ENCODE assay signal across 19 mouse cellular contexts in the genomic region with DNA sequence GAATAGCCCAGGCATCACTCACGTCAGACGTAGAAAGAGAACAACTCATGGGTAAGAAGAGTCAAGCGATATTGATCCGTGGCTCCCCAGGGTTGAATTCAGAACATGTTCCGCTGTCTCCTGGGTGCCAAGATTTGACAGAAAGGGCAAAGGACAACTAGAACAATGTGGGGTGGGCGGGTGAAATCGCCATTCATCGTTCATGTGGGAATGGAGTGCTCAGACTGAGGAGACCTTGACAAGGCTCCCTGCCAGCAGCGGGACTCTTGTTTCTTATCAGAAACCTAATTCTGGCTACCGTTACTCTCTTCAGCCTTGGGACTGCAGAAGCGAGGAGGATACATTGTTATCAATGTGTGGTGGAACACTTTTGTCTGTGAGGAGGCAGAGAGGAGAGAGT. TPM values are rescaled to one million over a fixed set of nuclear protein-coding genes. Genes with fewer than 3 reads are reported as not detected.
DNase-seq lines count a peak whose midpoint lies in the region; ATAC-seq lines count a peak whose summit lies in the region.
"Had no signal": no experiment of that assay in that cellular context is flagged by ENCODE, and none has a peak within 500 bp of the region (broad histone marks: within the 10 kb centered on the region; RNA-seq: fewer than 3 reads in every experiment).

No protein-coding gene starts in this region.

- H3K36me3 ChIP-seq in heart, embryonic 11.5 days (ENCODE audit: control insufficient read depth, insufficient read depth, low read length): no peaks in the 10 kb centered on the region
- no peaks in the 10 kb centered on the region for H3K36me3 ChIP-seq in midbrain, embryonic 11.5 days (ENCODE audit: control insufficient read depth, insufficient read depth, low read length)
- H3K36me3 ChIP-seq in midbrain, embryonic 15.5 days (replicated peaks): no peaks in the 10 kb centered on the region
- H3K36me3 ChIP-seq: embryonic facial prominence, embryonic 15.5 days; hindbrain, embryonic 15.5 days; limb, embryonic 10.5 days; lung, embryonic 15.5 days had no signal

- peaks cover 4% of the 10 kb centered on the region; the same call in 1 of the 2 replicates for H3K4me1 ChIP-seq in heart, embryonic 11.5 days (ENCODE audit: control insufficient read depth, insufficient read depth, low read length)
- peaks cover 2% of the 10 kb centered on the region; the same call in 1 of the 2 replicates for H3K4me1 ChIP-seq in midbrain, embryonic 11.5 days (ENCODE audit: control insufficient read depth, insufficient read depth, low read length)
- peaks cover 3% of the 10 kb centered on the region for H3K4me1 ChIP-seq in midbrain, embryonic 15.5 days
- H3K4me1 ChIP-seq: lung, embryonic 15.5 days had no signal

- no peak for DNase-seq in heart, postnatal 10 days
- peak; percentile 92 for DNase-seq in midbrain, embryonic 11.5 days (ENCODE audit: low spot score, missing footprints)
- DNase-seq in embryo, embryonic 9.5 days (ENCODE audit: extremely low spot score): peak; percentile 55
- peak; percentile 80 for DNase-seq in testis, postnatal 10 days (ENCODE audit: low spot score)
- no peak for DNase-seq in spleen, adult 12 weeks (ENCODE audit: low spot score)
- DNase-seq in thymus, postnatal 14 days: no peak
- DNase-seq: B cell, adult 2 months; cerebellum, postnatal 14 days; kidney, adult 8-10 months had no signal

- peak overlapping the region; percentile 35; the same call in 1 of the 2 replicates for H3K27ac ChIP-seq in heart, embryonic 11.5 days (ENCODE audit: low read depth, low read length)
- H3K27ac ChIP-seq in midbrain, embryonic 11.5 days (ENCODE audit: low read depth, low read length): no peak overlapping the region
- H3K27ac ChIP-seq in midbrain, embryonic 15.5 days: no peak overlapping the region
- H3K27ac ChIP-seq: embryonic facial prominence, embryonic 15.5 days; forebrain, embryonic 13.5 days; hindbrain, embryonic 15.5 days; limb, embryonic 10.5 days; lung, embryonic 15.5 days had no signal

- intact Hi-C loops in heart, postnatal 10 days (cut with DNase I): no loop called here

- no peaks in the 10 kb centered on the region for H3K9me3 ChIP-seq in heart, embryonic 11.5 days (replicated peaks; ENCODE audit: control insufficient read depth, low read length)
- H3K9me3 ChIP-seq in midbrain, embryonic 11.5 days (ENCODE audit: control insufficient read depth, low read length): no peaks in the 10 kb centered on the region
- H3K9me3 ChIP-seq in midbrain, embryonic 15.5 days: no peaks in the 10 kb centered on the region
- H3K9me3 ChIP-seq: embryonic facial prominence, embryonic 15.5 days; forebrain, embryonic 13.5 days; hindbrain, embryonic 15.5 days; limb, embryonic 10.5 days; lung, embryonic 15.5 days had no signal

- 0 out of 2 replicates have a peak overlapping the region, but pooled peaks have one; percentile 28 for H3K9ac ChIP-seq in heart, embryonic 11.5 days (ENCODE audit: low read depth, low read length)
- no peak overlapping the region for H3K9ac ChIP-seq in midbrain, embryonic 11.5 days (ENCODE audit: low read length)
- no peak overlapping the region for H3K9ac ChIP-seq in midbrain, embryonic 15.5 days
- H3K9ac ChIP-seq: embryonic facial prominence, embryonic 15.5 days; forebrain, embryonic 13.5 days; hindbrain, embryonic 15.5 days; lung, embryonic 15.5 days had no signal

- WGBS in heart, embryonic 11.5 days (ENCODE audit: insufficient replicate concordance): 28% methylated on average over 11 of the region's 11 CpGs
- WGBS in midbrain, embryonic 11.5 days: 18% methylated on average over 11 of the region's 11 CpGs
- WGBS in midbrain, embryonic 15.5 days: 26% methylated on average over 11 of the region's 11 CpGs

- no peaks in the 10 kb centered on the region for H3K27me3 ChIP-seq in heart, embryonic 11.5 days (ENCODE audit: control insufficient read depth, insufficient read depth, low read length)
- H3K27me3 ChIP-seq in midbrain, embryonic 11.5 days (ENCODE audit: control insufficient read depth, insufficient read depth, low read length): peaks cover 39% of the 10 kb centered on the region
- H3K27me3 ChIP-seq in midbrain, embryonic 15.5 days (replicated peaks): peaks cover 25% of the 10 kb centered on the region
- H3K27me3 ChIP-seq: embryonic facial prominence, embryonic 15.5 days; lung, embryonic 15.5 days had no signal

- no peak for ATAC-seq in heart, embryonic 11.5 days (replicated peaks; ENCODE audit: insufficient number of reproducible peaks, low FRiP score, low TSS enrichment)
- ATAC-seq in midbrain, embryonic 11.5 days (ENCODE audit: low FRiP score): peak; percentile 19; the same call in 1 of the 2 replicates
- ATAC-seq in midbrain, embryonic 15.5 days (replicated peaks): no peak
- ATAC-seq: forebrain, embryonic 13.5 days had no signal

- peak overlapping the region; percentile 49 for H3K4me2 ChIP-seq in heart, embryonic 11.5 days
- H3K4me2 ChIP-seq in midbrain, embryonic 11.5 days: peak overlapping the region; percentile 4; the same call in 1 of the 2 replicates
- no peak overlapping the region for H3K4me2 ChIP-seq in midbrain, embryonic 15.5 days
- H3K4me2 ChIP-seq: embryonic facial prominence, embryonic 15.5 days; forebrain, embryonic 13.5 days; hindbrain, embryonic 15.5 days; lung, embryonic 15.5 days had no signal

- H3K4me3 ChIP-seq in heart, embryonic 11.5 days (ENCODE audit: low read depth, low read length): peak overlapping the region; percentile 10; the same call in 1 of the 2 replicates
- H3K4me3 ChIP-seq in midbrain, embryonic 11.5 days (ENCODE audit: low read depth, low read length): no peak overlapping the region
- no peak overlapping the region for H3K4me3 ChIP-seq in midbrain, embryonic 15.5 days
- H3K4me3 ChIP-seq: embryonic facial prominence, embryonic 15.5 days; forebrain, embryonic 13.5 days; hindbrain, embryonic 15.5 days; limb, embryonic 10.5 days; lung, embryonic 15.5 days; megakaryocyte, embryonic 14.5 days had no signal

RNA-seq across cellular contexts. Expression of a gene that starts 35.3 kb away (rescaled TPM):
- 1,564 and 1,695 TPM in 2 replicates for polyA plus RNA-seq in heart, embryonic 11.5 days (2014; fragmentation: Nextera tagmentation; extraction: Ambion mirVana)
- 1,000 to 10,000 TPM; 3,766 to 3,984 TPM for total RNA-seq in heart, postnatal 10 days (2021)
- 477 and 504 TPM in 2 replicates for polyA plus RNA-seq in midbrain, embryonic 11.5 days (2014; fragmentation: Nextera tagmentation; extraction: Ambion mirVana)
- polyA plus RNA-seq in midbrain, embryonic 15.5 days (2015; fragmentation: Nextera tagmentation; extraction: Ambion mirVana): 811 and 847 TPM in 2 replicates

RNA-seq across cellular contexts. Expression of a gene that starts 48.1 kb away (rescaled TPM):
- not detected in 2 replicates for polyA plus RNA-seq in heart, embryonic 11.5 days (2014; fragmentation: Nextera tagmentation; extraction: Ambion mirVana)
- total RNA-seq in heart, postnatal 10 days (2021): not detected
- 48.9 and 49.0 TPM in 2 replicates for polyA plus RNA-seq in midbrain, embryonic 11.5 days (2014; fragmentation: Nextera tagmentation; extraction: Ambion mirVana)
- 5.4 and 5.8 TPM in 2 replicates for polyA plus RNA-seq in midbrain, embryonic 15.5 days (2015; fragmentation: Nextera tagmentation; extraction: Ambion mirVana)
- total RNA-seq: ES-E14; layer of hippocampus, adult 8-10 months had no signal
- polyA plus RNA-seq: limb, embryonic 10.5 days; lung, embryonic 15.5 days had no signal

Comparison
In these comparisons a context has a peak if more than half of its experiments do, and no peak if none do; other contexts are left out.
1. DNase-seq: peak in midbrain, embryonic 11.5 days (single experiment), embryo, embryonic 9.5 days (single experiment) and testis, postnatal 10 days (single experiment); none in heart, postnatal 10 days (0 of 2), spleen, adult 12 weeks (single experiment) and thymus, postnatal 14 days (single experiment).